Mouse (Mus musculus) midbrain, postnatal 0 days (tissue): ENCODE results near the gene Pex13. TPM values are rescaled to one million over a fixed set of nuclear protein-coding genes. Genes with fewer than 3 reads are reported as not detected.

Source experiments
- ATAC-seq: fragments of 200-750 bp; cut with Nextera tagmentation; 2 replicates; pipeline ENCODE4 v1.8.0; 2017; ENCODE audit warnings: moderate number of reproducible peaks, mild to moderate bottlenecking, moderate TSS enrichment, moderate library complexity; ENCODE audit not compliant: low FRiP score
- DNase-seq: peaks from one replicate; pipeline ENCODE4 v3.0.0-alpha.2; 2015; ENCODE audit warnings: low spot score
- H3K27ac ChIP-seq: fragments of 300-500 bp; sonication (generic); 2 replicates; pipeline ENCODE4 v1.5.1; 2014; ENCODE audit warnings: low read depth, mild to moderate bottlenecking, low read length, mixed read lengths
- H3K27me3 ChIP-seq: fragments of 300-500 bp; sonication (generic); 2 replicates; pipeline ENCODE4 v1.6.1; 2014; ENCODE audit warnings: low read length, control low read depth, mixed read lengths; ENCODE audit not compliant: insufficient read depth
- H3K36me3 ChIP-seq: fragments of 300-500 bp; sonication (generic); 2 replicates; pipeline ENCODE4 v1.6.1; 2014; ENCODE audit warnings: low read length, control low read depth, mixed read lengths; ENCODE audit not compliant: insufficient read depth
- H3K4me1 ChIP-seq: fragments of 300-500 bp; sonication (generic); 2 replicates; pipeline ENCODE4 v1.6.1; 2014; ENCODE audit warnings: mild to moderate bottlenecking, control low read depth, antibody characterized with exemption, low read length, mixed read lengths; ENCODE audit not compliant: insufficient read depth
- H3K4me2 ChIP-seq: fragments of 300-500 bp; sonication (generic); 2 replicates; pipeline ENCODE4 v1.6.1; 2014; ENCODE audit warnings: low read depth, mild to moderate bottlenecking, low read length, mixed read lengths; ENCODE audit not compliant: poor library complexity, severe bottlenecking
- H3K4me3 ChIP-seq: fragments of 300-500 bp; sonication (generic); 2 replicates; pipeline ENCODE4 v1.5.1; 2014; ENCODE audit warnings: low read depth, mild to moderate bottlenecking, low read length, moderate library complexity
- H3K9ac ChIP-seq: fragments of 300-500 bp; sonication (generic); replicated peaks from 2 replicates; pipeline ENCODE4 v1.6.1; 2014; ENCODE audit warnings: mild to moderate bottlenecking, low read length, moderate library complexity, mixed read lengths; ENCODE audit not compliant: poor library complexity, severe bottlenecking
- H3K9me3 ChIP-seq: fragments of 300-500 bp; sonication (generic); 2 replicates; pipeline ENCODE4 v1.6.1; 2016; ENCODE audit warnings: low read length, control low read depth
- CTCF ChIP-seq: IDR thresholded peaks from 2 replicates; pipeline ENCODE4 v1.5.1; 2016; ENCODE audit warnings: antibody characterized with exemption, mild to moderate bottlenecking
- WGBS: fragments of 180-500 bp; shearing (Covaris S2); extraction: QIAGEN DNeasy Blood & Tissue Kit; methylation state at CpG from one replicate; pipeline ENCODE4 v1.1.7; 2014; 5-methylcytosine and 5-hydroxymethylcytosine counted together
- polyA plus RNA-seq: library from polyadenylated mRNA; unstranded; fragments of >200 nt; fragmentation: Nextera tagmentation; extraction: Ambion mirVana; gene quantifications from 2 replicates; pipeline ENCODE4 v1.2.1, GENCODE M21; 2015
- total RNA-seq: library from RNA; depleted of rRNA; stranded (reverse); fragments of >200 nt; gene quantifications from 2 replicates; pipeline ENCODE4 v1.2.3, GENCODE M21; 2014

Gene Pex13
- total and polyA plus RNA-seq, 2 experiments from 2014 or later, result 17.9 to 24.8 TPM

DNA sequence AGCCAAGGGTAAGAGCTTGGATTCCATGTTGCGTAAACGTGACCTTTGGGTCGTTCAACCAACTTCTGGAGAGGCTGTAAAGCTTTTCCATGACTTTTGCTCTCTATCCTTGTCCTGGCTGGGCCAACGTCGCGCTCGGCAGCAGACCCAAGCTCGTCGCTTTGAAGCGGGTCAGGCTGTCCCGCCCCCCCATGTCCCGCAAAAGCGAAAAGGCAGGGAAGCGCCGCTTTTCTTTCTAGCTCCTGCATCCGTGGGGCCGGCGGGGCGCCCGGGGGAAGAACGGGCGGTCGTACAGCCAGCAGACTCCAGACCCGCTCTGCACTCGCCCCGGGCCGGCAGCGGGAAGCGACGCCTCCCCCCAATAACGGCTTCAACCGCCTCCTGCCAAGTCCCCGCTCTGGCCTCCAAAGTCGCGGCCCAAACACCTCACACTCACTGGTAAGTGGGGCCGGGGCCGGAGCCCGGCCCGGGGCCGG lies 410 bp downstream of the Pex13 start, which contains the start of gene Pus10:
TSS of gene Pus10 (plus strand) at position 364 of the 476 bp plus-strand sequence.
- peak within 1 kb of the TSS; percentile 77 for H3K4me2 ChIP-seq
- no peak for TF ChIP-seq CTCF
- no peaks in the 10 kb centered on the region for H3K36me3 ChIP-seq
- H3K27ac ChIP-seq, result peak within 1 kb of the TSS; percentile 99
- peak within 1 kb of the TSS; percentile 76 for H3K4me3 ChIP-seq
- DNase-seq, result no peak
- H3K27me3 ChIP-seq, result no peaks in the 10 kb centered on the region
- H3K9ac ChIP-seq, result peak within 1 kb of the TSS; percentile 64
- under 1% methylated on average over 30 of the region's 40 CpGs for WGBS
- H3K9me3 ChIP-seq, result no peaks in the 10 kb centered on the region
- ATAC-seq, result peak; percentile 8; the same call in 1 of the 2 replicates
- H3K4me1 ChIP-seq, result peaks cover 4% of the 10 kb centered on the region

DNA sequence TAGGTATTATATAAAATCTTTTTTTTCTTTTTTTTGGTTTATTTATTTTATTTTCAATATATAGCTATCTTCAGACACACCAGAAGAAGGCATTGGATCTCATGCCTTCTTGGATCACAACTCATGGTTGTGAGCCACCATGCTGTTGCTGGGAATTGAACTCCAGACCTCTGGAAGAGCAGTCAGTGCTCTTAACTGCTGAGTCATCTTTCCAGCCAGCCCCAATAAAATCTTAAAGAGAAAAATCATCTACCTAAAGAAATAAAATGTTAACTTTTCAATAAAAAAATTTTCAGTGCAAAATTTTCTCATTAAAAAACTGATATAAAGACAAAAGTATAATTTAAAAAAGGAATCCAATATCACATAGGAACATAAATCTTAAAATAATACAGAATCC lies 1.5 kb downstream of the Pex13 start:
- Histone ChIP-seq H3K9ac (no peak overlapping the region), H3K4me1 (peaks cover 4% of the 10 kb centered on the region), H3K9me3 (no peaks in the 10 kb centered on the region), H3K4me3 (no peak overlapping the region), H3K27ac (no peak overlapping the region), H3K27me3 (no peaks in the 10 kb centered on the region), H3K4me2 (no peak overlapping the region), H3K36me3 (no peaks in the 10 kb centered on the region)
- no peak for DNase-seq
- no peak for ATAC-seq
- TF ChIP-seq CTCF, result no peak

DNA sequence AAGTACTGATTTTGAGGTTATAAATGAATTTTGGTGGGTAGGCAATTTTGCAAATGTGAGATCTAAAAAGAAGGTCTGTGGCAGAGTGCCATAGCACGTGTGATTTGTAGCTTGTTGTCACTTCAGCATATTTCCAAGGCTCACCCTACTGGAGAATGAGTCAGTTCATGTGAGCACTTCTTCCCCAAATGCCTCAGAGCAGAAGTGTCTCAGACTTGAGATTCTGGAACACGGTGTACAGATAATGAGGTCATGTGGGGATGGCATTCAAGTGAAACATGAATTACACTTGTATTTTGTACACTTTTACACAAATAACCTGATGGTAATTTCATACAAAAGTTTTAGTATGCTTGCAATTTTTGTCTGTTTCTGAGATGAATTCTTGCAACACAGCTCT lies 8.0 kb downstream of the Pex13 start:
- Histone ChIP-seq H3K4me3 (no peak overlapping the region), H3K36me3 (no peaks in the 10 kb centered on the region), H3K27me3 (no peaks in the 10 kb centered on the region), H3K4me1 (no peaks in the 10 kb centered on the region), H3K4me2 (no peak overlapping the region), H3K9me3 (no peaks in the 10 kb centered on the region), H3K27ac (no peak overlapping the region), H3K9ac (no peak overlapping the region)
- no peak for ATAC-seq
- TF ChIP-seq CTCF, result no peak
- WGBS, result 80% methylated on average over 2 of the region's 2 CpGs
- no peak for DNase-seq

DNA sequence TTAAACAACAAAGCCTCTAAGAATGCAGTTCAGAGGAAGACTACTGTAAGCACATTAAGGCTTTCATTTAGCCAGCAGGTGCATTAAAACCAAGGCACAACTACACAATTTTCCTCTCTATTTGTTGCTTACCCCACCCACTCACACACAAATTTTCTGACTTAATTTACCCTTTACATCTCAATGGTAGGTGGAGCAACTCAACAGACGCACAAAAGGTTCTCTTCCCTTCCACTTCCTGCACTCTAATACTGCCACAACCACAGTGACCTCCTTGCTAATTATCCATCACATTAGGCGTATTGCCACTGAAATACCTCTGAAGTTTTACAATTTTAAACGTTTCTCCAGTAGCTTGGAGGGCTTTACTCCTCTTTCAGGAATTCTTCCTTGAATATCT lies 12.1 kb downstream of the Pex13 start:
- DNase-seq (no peak), ATAC-seq (no peak)
- 73% methylated on average over 3 of the region's 3 CpGs for whole genome bisulfite sequencing
- Histone ChIP-seq H3K27me3 (no peaks in the 10 kb centered on the region), H3K4me3 (no peak overlapping the region), H3K4me1 (no peaks in the 10 kb centered on the region), H3K9ac (no peak overlapping the region), H3K9me3 (no peaks in the 10 kb centered on the region), H3K27ac (no peak overlapping the region), H3K4me2 (no peak overlapping the region), H3K36me3 (peaks cover 4% of the 10 kb centered on the region; the same call in 1 of the 2 replicates)
- TF ChIP-seq CTCF, result no peak

DNA sequence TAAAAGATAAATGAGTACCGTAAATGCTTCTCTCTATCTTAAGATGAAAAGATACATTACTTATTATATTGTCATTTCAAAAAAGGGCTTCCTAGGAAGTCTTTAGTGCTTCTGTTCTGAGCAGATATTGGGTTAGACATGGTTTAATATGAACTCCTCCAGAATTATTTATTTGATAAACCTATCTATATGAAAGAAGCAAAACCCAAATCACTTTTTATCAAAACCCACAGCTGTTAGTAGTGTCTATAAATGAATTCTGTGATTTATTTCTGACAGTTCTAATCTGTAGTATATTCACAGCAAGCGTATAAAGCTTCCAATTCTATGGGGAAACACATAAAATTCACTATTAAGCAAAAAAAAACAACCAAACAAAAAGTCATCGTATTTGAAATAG lies 17.9 kb downstream of the Pex13 start:
- H3K27ac ChIP-seq, result no peak overlapping the region
- no peak for TF ChIP-seq CTCF
- no peak overlapping the region for H3K4me3 ChIP-seq
- WGBS, result 97% methylated on average over 3 of the region's 3 CpGs
- ATAC-seq (no peak), DNase-seq (no peak)
- no peaks in the 10 kb centered on the region for H3K4me1 ChIP-seq
- no peak overlapping the region for H3K9ac ChIP-seq
- H3K36me3 ChIP-seq, result peaks cover 4% of the 10 kb centered on the region; the same call in 1 of the 2 replicates
- no peaks in the 10 kb centered on the region for H3K9me3 ChIP-seq
- H3K4me2 ChIP-seq, result no peak overlapping the region
- H3K27me3 ChIP-seq, result no peaks in the 10 kb centered on the region

DNA sequence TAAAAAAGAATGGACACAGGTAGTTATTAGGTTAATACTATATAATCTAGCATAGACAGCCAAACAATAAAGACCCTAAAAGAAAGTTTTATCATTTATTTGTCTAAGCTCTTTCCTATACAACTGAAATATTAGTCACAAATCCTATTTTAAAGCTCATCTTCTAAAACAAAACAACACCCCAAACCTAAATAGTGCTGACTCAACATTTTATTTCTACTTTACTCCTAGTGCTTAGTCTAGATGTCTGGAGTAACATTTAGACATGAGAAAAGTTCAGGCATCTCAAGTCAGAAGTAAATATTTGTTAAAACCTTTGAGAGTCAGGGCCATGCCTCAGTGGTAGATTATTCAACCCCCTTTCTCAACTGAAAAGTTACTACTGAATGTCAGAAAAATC lies 18.3 kb downstream of the Pex13 start:
- H3K9ac ChIP-seq, result no peak overlapping the region
- no peak for TF ChIP-seq CTCF
- H3K27me3 ChIP-seq, result no peaks in the 10 kb centered on the region
- H3K27ac ChIP-seq, result no peak overlapping the region
- H3K4me3 ChIP-seq, result no peak overlapping the region
- H3K4me2 ChIP-seq, result no peak overlapping the region
- H3K36me3 ChIP-seq, result peaks cover 4% of the 10 kb centered on the region; the same call in 1 of the 2 replicates
- ATAC-seq (no peak), DNase-seq (no peak)
- H3K4me1 ChIP-seq, result no peaks in the 10 kb centered on the region
- no peaks in the 10 kb centered on the region for H3K9me3 ChIP-seq
